In the genomic region with DNA sequence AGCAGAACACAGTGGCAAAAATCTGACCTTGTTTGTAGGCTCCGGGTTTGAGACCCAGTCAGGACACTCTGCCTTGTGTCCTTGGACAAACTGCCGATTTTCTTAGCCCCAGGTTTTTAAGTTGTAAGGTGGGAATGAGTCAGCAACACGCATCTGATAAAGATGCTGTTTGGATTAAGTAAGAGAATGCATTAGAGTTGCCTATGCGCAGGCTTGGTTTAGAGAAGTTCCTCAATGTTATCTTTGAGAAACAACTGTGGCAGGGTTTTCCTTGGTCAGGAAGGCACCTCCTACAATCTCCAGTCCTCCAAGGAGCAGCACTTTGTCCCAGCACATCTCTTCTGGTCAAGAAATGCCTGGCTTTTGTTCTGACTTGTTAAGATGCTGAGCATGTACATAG, we compare ENCODE assay signal across 18 mouse cellular contexts.
A peak's percentile ranks its signal among the peaks of the same experiment; 100 is the strongest.
DNase-seq lines count a peak whose midpoint lies in the region; ATAC-seq and TF ChIP-seq lines count a peak whose summit lies in the region.
"Had no signal": no experiment of that assay in that cellular context is flagged by ENCODE, and none has a peak within 500 bp of the region (broad histone marks: within the 10 kb centered on the region; RNA-seq: fewer than 3 reads in every experiment).

No protein-coding gene starts in this region.

- TF ChIP-seq CTCF in liver, postnatal 0 days (IDR thresholded peaks at IDR 0.05; ENCODE audit: low read depth) = no peak

- H3K9ac ChIP-seq in liver, embryonic 12.5 days = no peak overlapping the region
- H3K9ac ChIP-seq in liver, postnatal 0 days (replicated peaks) = no peak overlapping the region
- H3K9ac ChIP-seq: forebrain, embryonic 13.5 days; limb, embryonic 12.5 days; midbrain, embryonic 12.5 days had no signal

- peak overlapping the region; percentile 21; the same call in 1 of the 2 replicates for H3K4me2 ChIP-seq in liver, embryonic 12.5 days
- H3K4me2 ChIP-seq in liver, postnatal 0 days (ENCODE audit: low read depth, low read length) = no peak overlapping the region
- H3K4me2 ChIP-seq: forebrain, embryonic 13.5 days; limb, embryonic 12.5 days; midbrain, embryonic 12.5 days had no signal

- intact Hi-C loops in heart, postnatal 10 days (cut with DNase I) = no loop called here

- 54% methylated on average over 4 of the region's 4 CpGs for WGBS in heart, embryonic 10.5 days
- 17% methylated on average over 4 of the region's 4 CpGs for WGBS in liver, embryonic 12.5 days (ENCODE audit: insufficient replicate concordance)
- WGBS in liver, postnatal 0 days (ENCODE audit: insufficient replicate concordance) = 28% methylated on average over 4 of the region's 4 CpGs

- H3K4me3 ChIP-seq in heart, embryonic 10.5 days = no peak overlapping the region
- H3K4me3 ChIP-seq in liver, embryonic 12.5 days = no peak overlapping the region
- H3K4me3 ChIP-seq in liver, postnatal 0 days (ENCODE audit: low read depth, low read length) = no peak overlapping the region
- H3K4me3 ChIP-seq: forebrain, embryonic 13.5 days; layer of hippocampus, adult 2 months; left cerebral cortex, adult 2 months; limb, embryonic 12.5 days; midbrain, embryonic 12.5 days had no signal

- no peak for TF ChIP-seq EP300 in liver, postnatal 0 days (IDR thresholded peaks at IDR 0.05; ENCODE audit: low read depth)

- no peaks in the 10 kb centered on the region for H3K9me3 ChIP-seq in heart, embryonic 10.5 days
- no peaks in the 10 kb centered on the region for H3K9me3 ChIP-seq in liver, embryonic 12.5 days (replicated peaks)
- no peaks in the 10 kb centered on the region for H3K9me3 ChIP-seq in liver, postnatal 0 days (ENCODE audit: low read length)
- H3K9me3 ChIP-seq: forebrain, embryonic 13.5 days; limb, embryonic 12.5 days; midbrain, embryonic 12.5 days had no signal

- peak; percentile 78 for ATAC-seq in liver, embryonic 12.5 days
- ATAC-seq in liver, postnatal 0 days = no peak
- peak; percentile 74 for ATAC-seq in granulocyte monocyte progenitor cell, adult 5-6 weeks (replicated peaks; ENCODE audit: poor library complexity, severe bottlenecking)
- ATAC-seq in megakaryocyte-erythroid progenitor cell, adult 5-6 weeks (replicated peaks; ENCODE audit: low FRiP score, low TSS enrichment, poor library complexity, severe bottlenecking) = peak; percentile 73
- ATAC-seq: forebrain, embryonic 13.5 days had no signal

- peaks cover 27% of the 10 kb centered on the region for H3K4me1 ChIP-seq in heart, embryonic 10.5 days
- peaks cover 36% of the 10 kb centered on the region for H3K4me1 ChIP-seq in liver, embryonic 12.5 days
- H3K4me1 ChIP-seq in liver, postnatal 0 days (ENCODE audit: insufficient read depth) = peaks cover 5% of the 10 kb centered on the region
- H3K4me1 ChIP-seq: forebrain, embryonic 13.5 days; limb, embryonic 12.5 days; midbrain, embryonic 12.5 days had no signal

- H3K27ac ChIP-seq in heart, embryonic 10.5 days = peak overlapping the region; percentile 73; the same call in 1 of the 2 replicates
- H3K27ac ChIP-seq in liver, embryonic 12.5 days = 0 out of 2 replicates have a peak overlapping the region, but pooled peaks have one; percentile 3
- no peak overlapping the region for H3K27ac ChIP-seq in liver, postnatal 0 days (ENCODE audit: low read depth)
- H3K27ac ChIP-seq: forebrain, embryonic 13.5 days; kidney, postnatal 0 days; layer of hippocampus, adult 2 months; left cerebral cortex, adult 2 months; limb, embryonic 12.5 days; midbrain, embryonic 12.5 days had no signal

- H3K36me3 ChIP-seq in heart, embryonic 10.5 days = no peaks in the 10 kb centered on the region
- no peaks in the 10 kb centered on the region for H3K36me3 ChIP-seq in liver, embryonic 12.5 days
- no peaks in the 10 kb centered on the region for H3K36me3 ChIP-seq in liver, postnatal 0 days (replicated peaks; ENCODE audit: insufficient read depth, low read length)
- H3K36me3 ChIP-seq: limb, embryonic 12.5 days; midbrain, embryonic 12.5 days had no signal

- no peak for DNase-seq in heart, embryonic 10.5 days (ENCODE audit: low spot score)
- no peak for DNase-seq in heart, postnatal 10 days
- DNase-seq in liver, postnatal 0 days = no peak
- no peak for DNase-seq in urinary bladder, postnatal 4 days (ENCODE audit: low spot score in 2 of 2)
- DNase-seq in kidney, adult 8-10 months = no peak
- DNase-seq: adrenal gland, adult 8-10 months; cerebellum, adult 9-11 months; lung, postnatal 10 days; thymus, postnatal 25 days had no signal

- H3K27me3 ChIP-seq in heart, embryonic 10.5 days (ENCODE audit: insufficient read depth, poor library complexity, severe bottlenecking) = no peaks in the 10 kb centered on the region
- no peaks in the 10 kb centered on the region for H3K27me3 ChIP-seq in liver, embryonic 12.5 days (replicated peaks)
- no peaks in the 10 kb centered on the region for H3K27me3 ChIP-seq in liver, postnatal 0 days (ENCODE audit: insufficient read depth, low read length)
- H3K27me3 ChIP-seq: forebrain, embryonic 13.5 days; limb, embryonic 12.5 days; midbrain, embryonic 12.5 days had no signal
